Comparison of ENCODE assay signal across 2 mouse cellular contexts in the genomic region with DNA sequence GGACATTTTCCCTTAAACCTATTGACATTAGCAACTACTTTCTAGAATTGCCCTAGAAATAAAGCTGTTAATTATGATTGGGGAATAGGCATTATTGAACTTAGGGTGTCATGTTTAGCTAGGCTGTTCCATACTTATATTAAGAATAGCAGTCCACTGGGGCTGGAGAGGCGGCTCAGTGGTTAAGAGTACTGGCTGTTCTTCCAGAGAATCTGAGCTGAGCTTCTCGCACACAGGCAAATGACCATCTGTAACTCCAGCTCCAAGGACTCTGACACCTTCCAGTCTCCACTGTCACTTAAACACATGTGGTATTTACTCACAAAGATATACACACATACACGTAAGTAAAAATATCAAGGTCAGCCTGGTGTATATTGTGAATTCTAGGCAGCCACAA.
TF ChIP-seq lines count a peak whose summit lies in the region.

No protein-coding gene starts in this region.

TF ChIP-seq in CH12.LX, 34 proteins besides CTCF, POLR2A, EP300 and RAD21 (continued from another document):
- TF ChIP-seq MYC (IDR thresholded peaks at IDR 0.05; ENCODE audit: low read depth, low read length) (no peak), MEF2A (IDR thresholded peaks at IDR 0.05; ENCODE audit: borderline replicate concordance, low read depth, low read length) (no peak), SMC3 (IDR thresholded peaks at IDR 0.05; ENCODE audit: low read depth, low read length) (no peak), KAT2A (IDR thresholded peaks at IDR 0.05; ENCODE audit: insufficient replicate concordance, low read length) (no peak), BHLHE40 (IDR thresholded peaks at IDR 0.05; ENCODE audit: low read depth, low read length) (no peak), CHD1 (IDR thresholded peaks at IDR 0.05; ENCODE audit: low read depth, low read length) (no peak), CHD2 (IDR thresholded peaks at IDR 0.05; ENCODE audit: low read length) (no peak), GABPA (IDR thresholded peaks at IDR 0.05; ENCODE audit: insufficient replicate concordance, low read depth, low read length) (no peak), ZNF384 (IDR thresholded peaks at IDR 0.05; ENCODE audit: low read depth, low read length) (no peak), RCOR1 (conservative IDR thresholded peaks at IDR 0.05; ENCODE audit: low read depth, low read length) (no peak), ETS1 (conservative IDR thresholded peaks at IDR 0.05; ENCODE audit: low read depth, low read length) (no peak), PAX5 (IDR thresholded peaks at IDR 0.05; ENCODE audit: low read length) (no peak), ZC3H11A (IDR thresholded peaks at IDR 0.05; ENCODE audit: low read depth, low read length) (no peak), IRF4 (IDR thresholded peaks at IDR 0.05; ENCODE audit: low read depth, low read length) (no peak), SIN3A (IDR thresholded peaks at IDR 0.05; ENCODE audit: low read length) (no peak), UBTF (IDR thresholded peaks at IDR 0.05; ENCODE audit: low read depth, low read length) (no peak), ZMIZ1 (IDR thresholded peaks at IDR 0.05; ENCODE audit: low read depth, low read length) (no peak)

TF ChIP-seq in myocyte, 11 proteins besides CTCF, POLR2A, EP300 and RAD21 (continued from another document):
- no peak for TF ChIP-seq MYOG (IDR thresholded peaks at IDR 0.05; ENCODE audit: control insufficient read depth in 1 of 3, insufficient read depth in 1 of 3, insufficient read length in 2 of 3, low read depth in 2 of 3)
- no peak for TF ChIP-seq USF1 (IDR thresholded peaks at IDR 0.05; ENCODE audit: low read depth)
- no peak for TF ChIP-seq SRF (IDR thresholded peaks at IDR 0.05; ENCODE audit: control insufficient read depth, insufficient read length, low read depth)
- no peak for TF ChIP-seq E2F4 (IDR thresholded peaks at IDR 0.05; ENCODE audit: insufficient read depth)
- no peak for TF ChIP-seq TCF12 (IDR thresholded peaks at IDR 0.05; ENCODE audit: insufficient read depth, poor library complexity, severe bottlenecking)
- TF ChIP-seq CEBPB (IDR thresholded peaks at IDR 0.05; ENCODE audit: insufficient read depth, poor library complexity, severe bottlenecking), result no peak
- TF ChIP-seq MYOD1 (IDR thresholded peaks at IDR 0.05; ENCODE audit: control insufficient read depth in 1 of 3, insufficient read length in 2 of 3, low read depth in 2 of 3), result no peak
- no peak for TF ChIP-seq POLR2AphosphoS2 (IDR thresholded peaks at IDR 0.05; ENCODE audit: insufficient read length, low read depth)
- TF ChIP-seq REST (IDR thresholded peaks at IDR 0.05; ENCODE audit: insufficient read depth, insufficient read length), result no peak
